27 mouse cellular contexts compared by ENCODE assay signal in the genomic region with DNA sequence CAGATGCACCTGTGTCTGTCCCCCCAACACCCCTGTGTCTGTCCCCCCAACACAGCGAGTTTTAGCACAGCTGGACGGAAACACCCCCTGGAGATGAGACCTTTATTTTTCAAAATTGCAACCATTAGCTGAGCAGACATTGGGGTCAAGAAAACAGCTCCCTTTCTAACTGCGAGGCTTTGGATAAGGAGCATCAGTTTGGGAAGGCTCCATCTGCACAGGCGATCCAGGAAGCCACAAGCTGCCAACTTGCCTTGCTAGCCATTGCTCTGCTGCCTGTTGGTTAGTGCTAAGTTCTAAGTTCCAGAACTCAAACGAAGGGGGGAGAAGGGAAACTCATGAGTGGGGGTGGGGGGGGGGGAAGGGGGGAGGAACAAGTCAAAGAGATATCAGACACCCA. TPM values are rescaled to one million over a fixed set of nuclear protein-coding genes. Genes with fewer than 3 reads are reported as not detected.
DNase-seq lines count a peak whose midpoint lies in the region; ATAC-seq and TF ChIP-seq lines count a peak whose summit lies in the region.
"Had no signal": no experiment of that assay in that cellular context is flagged by ENCODE, and none has a peak within 500 bp of the region (broad histone marks: within the 10 kb centered on the region; RNA-seq: fewer than 3 reads in every experiment).

No protein-coding gene starts in this region.

- no peak for ATAC-seq in midbrain, embryonic 11.5 days (ENCODE audit: low FRiP score)
- ATAC-seq in midbrain, embryonic 14.5 days (ENCODE audit: low FRiP score, low TSS enrichment) = no peak
- ATAC-seq: CD4-positive, CD25-positive, alpha-beta regulatory T cell, adult 4 months; forebrain, embryonic 15.5 days; hindbrain, embryonic 16.5 days; intestine, embryonic 15.5 days had no signal

- WGBS in midbrain, embryonic 11.5 days = 78% methylated on average over 5 of the region's 5 CpGs
- WGBS in midbrain, embryonic 14.5 days = 90% methylated on average over 5 of the region's 5 CpGs

- peak; percentile 46 for DNase-seq in cerebellum, postnatal 10 days
- no peak for DNase-seq in cerebellum, adult 9-10 months
- DNase-seq in gastrocnemius, adult 2 months = no peak
- no peak for DNase-seq in gastrocnemius, postnatal 4 days (ENCODE audit: low spot score in 2 of 2)
- peak; percentile 35 for DNase-seq in midbrain, embryonic 11.5 days (ENCODE audit: low spot score, missing footprints)
- no peak for DNase-seq in midbrain, embryonic 14.5 days
- no peak for DNase-seq in urinary bladder, adult 2 months (ENCODE audit: low spot score)
- DNase-seq: adrenal gland, adult 2 months; adrenal gland, postnatal 14 days; cerebellum, adult 11 months; embryo, embryonic 11 days; gastrocnemius, postnatal 10 days; gastrocnemius, postnatal 36 days; kidney, adult 11 months; kidney, adult 8-10 months had no signal

- no peak overlapping the region for H3K4me2 ChIP-seq in midbrain, embryonic 11.5 days
- H3K4me2 ChIP-seq in midbrain, embryonic 14.5 days (ENCODE audit: low read length) = no peak overlapping the region
- H3K4me2 ChIP-seq: embryonic facial prominence, embryonic 13.5 days; forebrain, embryonic 12.5 days; forebrain, embryonic 15.5 days; heart, embryonic 13.5 days; hindbrain, embryonic 13.5 days; intestine, embryonic 15.5 days had no signal

- no peaks in the 10 kb centered on the region for H3K27me3 ChIP-seq in midbrain, embryonic 11.5 days (ENCODE audit: control insufficient read depth, insufficient read depth, low read length)
- no peaks in the 10 kb centered on the region for H3K27me3 ChIP-seq in midbrain, embryonic 14.5 days (ENCODE audit: control insufficient read depth, insufficient read depth, low read length)
- H3K27me3 ChIP-seq: embryonic facial prominence, embryonic 13.5 days; forebrain, embryonic 12.5 days; forebrain, embryonic 15.5 days; heart, embryonic 13.5 days; hindbrain, embryonic 13.5 days; intestine, embryonic 15.5 days had no signal

- H3K36me3 ChIP-seq in midbrain, embryonic 11.5 days (ENCODE audit: control insufficient read depth, insufficient read depth, low read length) = no peaks in the 10 kb centered on the region
- H3K36me3 ChIP-seq in midbrain, embryonic 14.5 days (ENCODE audit: control insufficient read depth, insufficient read depth, low read length) = no peaks in the 10 kb centered on the region
- H3K36me3 ChIP-seq: embryonic facial prominence, embryonic 10.5 days; embryonic facial prominence, embryonic 13.5 days; forebrain, embryonic 12.5 days; forebrain, embryonic 15.5 days; heart, embryonic 10.5 days; heart, embryonic 13.5 days; hindbrain, embryonic 10.5 days; hindbrain, embryonic 13.5 days; intestine, embryonic 15.5 days had no signal

- intact Hi-C loops in gastrocnemius, adult 2 months (cut with DNase I) = no loop called here

- H3K9ac ChIP-seq in midbrain, embryonic 11.5 days (ENCODE audit: low read length) = no peak overlapping the region
- H3K9ac ChIP-seq in midbrain, embryonic 14.5 days (replicated peaks; ENCODE audit: low read length) = no peak overlapping the region
- H3K9ac ChIP-seq: embryonic facial prominence, embryonic 13.5 days; forebrain, embryonic 12.5 days; forebrain, embryonic 15.5 days; heart, embryonic 13.5 days; hindbrain, embryonic 13.5 days; intestine, embryonic 15.5 days had no signal

- H3K27ac ChIP-seq in gastrocnemius, adult 2 months = peak overlapping the region; percentile 61
- H3K27ac ChIP-seq in midbrain, embryonic 11.5 days (ENCODE audit: low read depth, low read length) = no peak overlapping the region
- H3K27ac ChIP-seq in midbrain, embryonic 14.5 days (replicated peaks; ENCODE audit: low read depth, low read length) = no peak overlapping the region
- H3K27ac ChIP-seq: embryonic facial prominence, embryonic 10.5 days; embryonic facial prominence, embryonic 13.5 days; forebrain, embryonic 12.5 days; forebrain, embryonic 15.5 days; heart, embryonic 10.5 days; heart, embryonic 13.5 days; hindbrain, embryonic 10.5 days; hindbrain, embryonic 13.5 days; intestine, embryonic 15.5 days had no signal

- H3K4me3 ChIP-seq in gastrocnemius, adult 2 months = no peak overlapping the region
- H3K4me3 ChIP-seq in midbrain, embryonic 11.5 days (ENCODE audit: low read depth, low read length) = no peak overlapping the region
- H3K4me3 ChIP-seq in midbrain, embryonic 14.5 days (replicated peaks; ENCODE audit: low read depth, low read length) = no peak overlapping the region
- H3K4me3 ChIP-seq: embryonic facial prominence, embryonic 10.5 days; embryonic facial prominence, embryonic 13.5 days; erythroblast, embryonic 14.5 days; forebrain, embryonic 12.5 days; forebrain, embryonic 15.5 days; heart, embryonic 10.5 days; heart, embryonic 13.5 days; hindbrain, embryonic 10.5 days; hindbrain, embryonic 13.5 days; intestine, embryonic 15.5 days had no signal

- no peaks in the 10 kb centered on the region for H3K9me3 ChIP-seq in midbrain, embryonic 11.5 days (ENCODE audit: control insufficient read depth, low read length)
- no peaks in the 10 kb centered on the region for H3K9me3 ChIP-seq in midbrain, embryonic 14.5 days (ENCODE audit: control insufficient read depth, low read length)
- H3K9me3 ChIP-seq: embryonic facial prominence, embryonic 10.5 days; embryonic facial prominence, embryonic 13.5 days; forebrain, embryonic 12.5 days; forebrain, embryonic 15.5 days; heart, embryonic 13.5 days; hindbrain, embryonic 13.5 days; intestine, embryonic 15.5 days had no signal

- TF ChIP-seq CTCF in gastrocnemius, adult 2 months (IDR thresholded peaks at IDR 0.05) = no peak

- H3K4me1 ChIP-seq in midbrain, embryonic 11.5 days (ENCODE audit: control insufficient read depth, insufficient read depth, low read length) = no peaks in the 10 kb centered on the region
- no peaks in the 10 kb centered on the region for H3K4me1 ChIP-seq in midbrain, embryonic 14.5 days (ENCODE audit: control insufficient read depth, insufficient read depth, low read length)
- H3K4me1 ChIP-seq: embryonic facial prominence, embryonic 10.5 days; embryonic facial prominence, embryonic 13.5 days; forebrain, embryonic 12.5 days; forebrain, embryonic 15.5 days; heart, embryonic 10.5 days; heart, embryonic 13.5 days; hindbrain, embryonic 10.5 days; hindbrain, embryonic 13.5 days; intestine, embryonic 15.5 days had no signal

RNA-seq across cellular contexts. Expression of a gene that starts 51.4 kb away (rescaled TPM):
- total RNA-seq in gastrocnemius, adult 2 months (2021) = 10 to 100 TPM in 1 of 2 experiments, 1 to 10 TPM in 1; 9.2 to 13.6 TPM
- 10 to 100 TPM; 30.7 to 36.4 TPM for total RNA-seq in gastrocnemius, postnatal 4 days (2021)
- 18.1 and 20.1 TPM in 2 replicates for polyA plus RNA-seq in midbrain, embryonic 11.5 days (2014; fragmentation: Nextera tagmentation; extraction: Ambion mirVana)
- 10.3 and 13.2 TPM in 2 replicates for polyA plus RNA-seq in midbrain, embryonic 14.5 days (2014; fragmentation: Nextera tagmentation; extraction: Ambion mirVana)
- polyA plus RNA-seq in urinary bladder, adult 2 months (2012; rRNA removed) = 33.5 and 34.8 TPM in 2 replicates

Comparison
In these comparisons a context has a peak if more than half of its experiments do, and no peak if none do; other contexts are left out.
1. DNase-seq: peak in cerebellum, postnatal 10 days (2 of 2) and midbrain, embryonic 11.5 days (single experiment); none in cerebellum, adult 9-10 months (single experiment), gastrocnemius, adult 2 months (single experiment), gastrocnemius, postnatal 4 days (0 of 2), midbrain, embryonic 14.5 days (single experiment) and urinary bladder, adult 2 months (single experiment).